In the genomic region with DNA sequence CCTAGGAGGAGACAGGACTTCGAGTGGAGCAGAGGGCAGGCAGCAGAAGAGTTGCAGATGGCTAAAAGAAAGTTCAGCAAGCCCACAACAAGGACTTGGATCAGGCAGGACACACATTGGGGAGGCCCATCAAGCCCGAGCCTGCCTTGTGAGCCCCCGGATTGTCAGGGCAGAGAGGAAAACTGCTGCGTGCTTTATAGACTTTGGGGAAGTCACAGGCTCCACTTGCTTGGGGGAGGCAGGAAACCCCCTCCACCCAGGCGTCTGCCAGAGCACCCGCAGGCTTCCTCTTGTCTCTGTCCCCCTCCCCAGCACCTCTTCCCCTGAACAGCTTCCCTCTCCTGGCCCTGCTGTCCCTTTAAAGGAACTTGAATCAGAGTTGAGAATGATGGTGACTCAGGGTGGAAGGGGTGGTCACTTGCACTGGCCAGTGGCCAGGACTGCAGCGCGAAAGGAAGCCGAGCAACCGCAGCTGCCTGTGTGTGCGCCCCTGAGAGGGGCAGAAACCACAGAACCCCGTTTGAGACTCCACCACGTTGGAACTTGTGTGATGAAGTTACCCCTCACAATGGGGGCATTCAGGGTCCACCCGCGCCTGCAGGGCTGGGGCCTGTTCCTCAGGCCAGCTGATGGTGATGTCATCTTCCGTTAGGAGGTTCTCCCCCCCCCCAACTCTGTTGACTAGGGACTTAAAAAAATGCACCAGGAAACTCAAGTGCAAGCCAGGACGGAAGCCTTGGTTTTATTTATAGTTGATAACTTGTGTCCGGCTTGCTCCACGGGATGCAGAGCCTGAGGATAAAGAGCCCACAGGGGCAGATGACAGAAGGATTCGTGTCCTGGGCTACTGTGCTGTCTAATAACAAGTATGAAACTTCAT, we compare ENCODE assay signal across 8 mouse cellular contexts.
DNase-seq lines count a peak whose midpoint lies in the region; ATAC-seq lines count a peak whose summit lies in the region.

No protein-coding gene starts in this region.

- H3K4me1 ChIP-seq in hindbrain, embryonic 15.5 days (replicated peaks) = 0 out of 2 replicates have a peak, but pooled peaks cover 2% of the 10 kb centered on the region

- H3K4me3 ChIP-seq in hindbrain, embryonic 15.5 days = no peak overlapping the region

- H3K36me3 ChIP-seq in hindbrain, embryonic 15.5 days = no peaks in the 10 kb centered on the region

- peak overlapping the region; percentile 54 for H3K27ac ChIP-seq in hindbrain, embryonic 15.5 days (replicated peaks)

- H3K4me2 ChIP-seq in hindbrain, embryonic 15.5 days = peak overlapping the region; percentile 26

- DNase-seq in CD4-positive helper T cell, adult 2 months (ENCODE audit: low read depth, low spot score) = peak; percentile 55
- peak; percentile 85 to 88 for DNase-seq in adrenal gland, postnatal 36 days
- DNase-seq in gastrocnemius, adult 8-10 months (ENCODE audit: low spot score in 2 of 2) = peak; percentile 59
- peak; percentile 48 for DNase-seq in left cerebral cortex, adult 11 months (ENCODE audit: low spot score)
- peak; percentile 83 for DNase-seq in lung, postnatal 25 days (ENCODE audit: low spot score)
- DNase-seq in right cerebral cortex, postnatal 14 days = peak; percentile 66
- peak; percentile 70 for DNase-seq in urinary bladder, postnatal 25 days (ENCODE audit: low spot score)

- H3K9me3 ChIP-seq in hindbrain, embryonic 15.5 days = no peaks in the 10 kb centered on the region

- WGBS in hindbrain, embryonic 15.5 days = 48% methylated on average over 20 of the region's 20 CpGs

- ATAC-seq in hindbrain, embryonic 15.5 days (ENCODE audit: low FRiP score, low read depth) = peak; percentile 82

- no peak overlapping the region for H3K9ac ChIP-seq in hindbrain, embryonic 15.5 days

- H3K27me3 ChIP-seq in hindbrain, embryonic 15.5 days = no peaks in the 10 kb centered on the region
